Mouse (Mus musculus): ENCODE results near the gene Frmd5.

Gene Frmd5

GRCm38 (mm10) chr2:121614483-121615198 is 192.2 kb downstream of the Frmd5 start:
- no peak for DNase-seq

DNA sequence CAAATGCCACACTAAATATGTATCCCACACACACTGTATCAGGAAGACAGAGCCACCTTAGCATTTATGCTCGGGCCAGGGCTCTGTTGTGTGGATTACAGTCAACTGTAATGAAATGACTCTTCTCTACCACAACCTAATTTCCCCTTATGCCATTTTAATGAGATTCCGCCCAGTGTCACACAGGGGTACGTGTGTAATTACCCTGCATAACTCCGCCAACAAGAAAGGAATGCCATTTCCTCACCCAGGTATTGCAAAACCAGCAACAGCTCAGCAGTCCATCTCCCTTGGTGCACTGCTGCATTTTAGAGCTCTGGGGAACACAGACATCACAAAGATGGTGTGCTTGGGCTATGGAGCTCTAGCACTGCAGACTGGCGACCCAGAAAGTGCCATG is 194.8 kb downstream of the Frmd5 start:
- peak; percentile 9 for DNase-seq

- no peak for DNase-seq
Observed at GRCm38 (mm10) chr2:121610008-121610884, 196.6 kb downstream of the Frmd5 start.

DNA sequence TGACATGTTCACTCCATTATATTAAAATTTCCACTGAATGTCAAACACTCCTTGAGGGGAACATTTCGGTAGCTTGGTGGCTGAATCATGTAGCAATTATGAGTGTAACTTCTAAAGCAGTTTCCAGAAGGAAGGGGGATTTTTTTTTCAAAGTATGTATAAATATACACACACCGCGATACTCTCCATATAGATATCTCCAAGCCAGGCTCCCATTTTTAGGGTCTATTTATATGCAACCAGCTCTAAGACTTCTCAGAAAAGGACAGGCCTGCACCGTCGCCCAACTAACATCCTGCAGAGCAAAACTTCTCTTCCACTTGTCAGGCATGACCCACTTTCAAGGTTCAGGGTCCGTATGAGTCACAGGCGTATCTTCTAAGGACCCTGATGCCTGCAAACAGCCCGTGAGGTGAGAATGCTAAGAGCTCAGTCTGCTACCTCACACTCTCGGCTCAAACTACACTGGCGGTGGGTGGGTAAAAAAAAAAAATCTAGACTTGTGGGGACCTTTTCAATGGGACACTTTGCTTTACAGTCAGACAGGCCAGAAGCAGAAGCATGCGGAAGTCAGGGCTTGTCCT is 197.7 kb downstream of the Frmd5 start:
- no peak for DNase-seq

- no peak for DNase-seq
Observed at GRCm38 (mm10) chr2:121602397-121602796, 204.5 kb downstream of the Frmd5 start.

GRCm38 (mm10) chr2:121601543-121601942 is 205.3 kb downstream of the Frmd5 start:
- DNase-seq, result no peak

DNA sequence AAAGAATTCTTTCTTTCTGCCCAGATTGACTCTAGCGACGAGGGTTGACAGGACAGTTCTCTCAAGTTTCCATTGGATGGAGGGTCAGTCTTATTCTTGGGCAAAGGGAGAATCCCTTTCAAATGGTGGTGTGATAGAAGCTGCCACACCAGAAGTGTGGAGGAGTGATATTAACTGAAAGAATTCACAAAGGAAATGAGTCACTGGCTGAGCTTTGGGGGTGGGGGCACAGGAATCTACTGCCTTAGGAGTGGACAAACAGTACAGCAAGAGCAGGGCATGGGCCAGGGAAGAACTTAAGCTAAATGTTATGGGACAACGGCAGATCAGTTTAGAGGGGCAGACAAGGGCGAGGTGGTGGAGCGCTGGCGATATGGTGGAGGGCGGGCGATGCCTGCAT is 206.2 kb downstream of the Frmd5 start:
- no peak for DNase-seq

DNA sequence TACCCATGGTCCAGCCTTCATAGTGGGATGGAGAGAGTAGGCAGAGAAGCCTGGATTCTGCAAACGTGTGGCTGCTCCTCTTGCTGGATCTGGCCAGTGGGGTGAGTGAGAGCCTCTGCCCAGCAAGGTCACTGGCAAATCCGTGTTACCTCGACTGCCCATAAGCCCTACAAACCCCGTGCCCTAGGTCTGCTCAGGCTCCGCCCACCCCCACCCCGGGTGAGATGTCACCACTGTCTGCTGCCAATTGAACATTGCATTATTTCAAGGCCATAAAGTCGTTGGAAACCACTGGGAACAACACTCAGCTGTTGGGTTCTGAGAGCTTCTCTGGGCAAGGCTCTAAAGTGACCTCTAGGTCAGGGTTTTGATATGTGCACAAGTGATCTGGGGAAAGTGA is 208.6 kb downstream of the Frmd5 start:
- DNase-seq, result no peak

GRCm38 (mm10) chr2:121596621-121597020 is 210.3 kb downstream of the Frmd5 start:
- no peak for DNase-seq

DNA sequence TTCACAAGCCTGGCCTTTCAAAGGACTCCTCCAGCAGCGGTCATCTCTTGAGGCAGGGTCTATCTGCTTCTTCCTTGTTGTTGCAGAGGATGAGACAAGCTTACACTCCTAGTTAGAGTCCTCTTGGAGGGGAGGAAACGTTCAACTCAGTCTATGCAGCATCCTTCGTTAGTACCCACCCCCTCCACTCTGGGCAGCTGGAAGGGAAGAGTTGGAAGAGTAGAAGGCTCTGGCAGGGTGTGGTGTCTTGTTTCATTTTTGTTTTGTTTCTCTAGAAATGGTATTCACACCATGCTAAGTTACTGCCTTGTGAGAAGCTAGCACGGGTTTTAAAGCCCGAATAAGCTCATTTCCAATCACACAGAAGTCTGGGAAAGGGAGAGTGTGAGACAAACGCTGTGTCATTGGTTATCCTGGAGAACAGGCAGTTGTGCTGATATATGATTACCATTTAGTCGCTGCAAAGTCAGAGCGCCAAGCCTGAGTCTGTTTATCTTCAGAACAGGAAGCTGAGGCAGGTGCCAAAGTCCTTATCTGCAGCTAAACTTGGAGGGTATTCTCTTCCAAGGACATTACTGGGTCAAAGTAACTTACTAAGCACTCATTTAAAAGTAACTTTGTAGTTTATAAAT is 212.1 kb downstream of the Frmd5 start:
- DNase-seq, result peak; percentile 50

DNA sequence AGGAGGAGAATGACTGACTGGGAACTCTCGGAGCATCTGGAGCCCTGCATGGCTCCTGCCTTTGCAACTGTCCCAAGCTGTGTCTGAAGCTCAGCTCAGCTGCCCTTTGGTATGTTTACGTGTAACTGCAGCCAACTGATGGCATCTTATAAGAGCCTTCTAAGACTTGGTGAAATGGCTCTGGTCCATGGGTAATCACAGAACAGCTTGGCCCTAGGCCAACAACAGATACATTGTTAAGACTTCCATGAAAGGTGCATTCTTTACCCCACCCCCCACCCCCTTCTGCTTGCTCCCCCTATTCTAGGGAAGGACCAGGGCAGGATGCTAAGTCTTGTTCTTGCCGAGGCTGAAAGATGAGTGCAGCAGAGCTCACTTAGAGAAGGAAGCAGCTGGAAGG is 212.8 kb downstream of the Frmd5 start:
- no peak for DNase-seq

DNA sequence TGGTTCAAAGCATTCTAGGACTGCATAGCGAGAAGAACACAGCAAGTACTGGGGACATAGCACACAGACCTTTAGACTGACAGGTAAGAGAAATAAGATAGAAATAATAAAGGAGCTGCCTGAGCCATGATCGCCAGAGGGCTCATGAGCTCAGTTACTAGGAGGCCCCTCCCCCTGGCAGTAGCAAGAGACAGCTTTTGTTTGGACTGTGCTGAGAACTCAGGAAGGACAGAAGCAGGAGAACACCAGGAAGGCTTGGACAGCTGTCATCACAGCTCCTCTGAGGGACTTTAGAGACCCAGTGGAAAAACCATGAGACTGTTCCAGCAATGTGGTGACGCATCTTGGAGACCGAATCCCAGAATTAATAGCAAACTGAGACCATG is 218.6 kb downstream of the Frmd5 start:
- DNase-seq, result peak; percentile 43

GRCm38 (mm10) chr2:121587523-121588308 is 219.2 kb downstream of the Frmd5 start:
- DNase-seq, result peak; percentile 21

DNA sequence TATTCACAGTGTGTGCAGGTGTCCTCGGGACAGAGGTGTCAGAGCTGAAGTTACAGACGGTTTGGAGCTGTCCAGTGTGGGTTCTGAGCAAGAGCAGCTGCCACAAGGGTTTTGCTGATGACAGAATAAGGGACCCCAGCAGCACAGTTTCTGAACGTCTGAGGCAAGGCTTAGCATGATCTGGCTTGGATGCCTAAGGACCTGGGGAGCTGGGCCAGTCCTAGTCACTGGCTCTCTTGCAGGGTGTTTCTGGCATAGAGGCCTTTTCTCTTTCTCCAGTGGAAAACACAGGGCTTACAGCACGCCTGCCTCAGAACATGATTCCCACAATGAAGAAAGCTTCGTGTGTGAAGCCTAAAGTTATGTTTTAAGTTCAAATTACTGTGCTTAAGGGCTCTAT is 222.2 kb downstream of the Frmd5 start:
- peak; percentile 5 for DNase-seq

GRCm38 (mm10) chr2:121583468-121584116 is 223.3 kb downstream of the Frmd5 start:
- DNase-seq, result peak; percentile 55

DNA sequence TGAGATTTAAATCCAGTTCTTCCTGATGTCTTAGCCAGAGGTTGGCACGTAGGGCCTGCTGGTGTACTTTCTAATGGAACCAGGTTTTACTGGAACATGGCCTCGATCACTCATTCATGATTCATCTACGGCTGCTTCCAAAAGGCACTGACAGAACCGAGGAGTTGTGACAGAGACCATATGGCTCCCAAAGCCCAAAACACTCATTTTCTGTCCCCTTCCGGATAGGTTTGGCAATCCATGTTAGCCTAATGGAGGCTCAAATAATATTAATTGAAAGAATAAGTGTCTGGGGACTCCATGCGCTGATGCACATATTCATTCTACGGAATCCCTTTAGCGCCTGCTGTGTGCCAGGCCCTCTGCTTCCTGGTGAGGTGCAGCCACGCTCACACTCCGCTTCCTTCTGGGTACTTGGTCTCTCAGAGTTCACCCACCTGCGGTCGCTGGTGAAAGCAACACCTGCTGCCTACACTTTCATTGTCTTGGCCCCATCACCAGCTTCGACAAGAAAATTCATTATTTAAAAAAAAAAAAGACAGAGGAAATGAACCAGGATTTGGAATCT is 224.0 kb downstream of the Frmd5 start:
- no peak for DNase-seq

GRCm38 (mm10) chr2:121575741-121576201 is 231.1 kb downstream of the Frmd5 start:
- DNase-seq, result peak; percentile 38

DNA sequence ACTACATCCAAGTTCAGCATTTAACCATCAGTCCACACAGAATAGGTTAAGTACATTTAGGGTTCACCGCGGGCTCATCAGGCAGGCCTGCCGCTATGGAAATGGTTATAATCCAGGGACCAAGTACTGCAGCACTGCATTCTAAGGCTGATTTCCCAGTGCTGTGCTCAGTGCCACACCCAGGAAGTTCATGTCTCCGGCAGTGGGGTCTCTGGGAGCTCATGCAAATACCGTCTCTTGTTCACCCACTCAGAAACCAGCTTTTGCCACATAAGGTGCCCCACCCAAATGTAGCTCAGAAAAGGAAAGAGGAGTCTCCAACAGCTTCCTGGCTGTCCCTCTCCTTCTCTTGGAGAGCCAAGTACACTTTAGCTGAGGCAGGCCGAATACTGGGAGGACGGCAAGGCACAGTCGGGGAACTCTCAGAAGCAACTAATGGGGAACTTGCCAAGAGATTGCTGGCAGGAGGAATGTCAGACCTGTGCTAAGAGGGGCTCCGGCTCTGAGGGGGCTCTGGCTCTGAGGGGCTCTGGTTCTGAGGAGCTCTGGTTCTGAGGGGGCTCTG is 232.7 kb downstream of the Frmd5 start:
- no peak for DNase-seq

- peak; percentile 89 for DNase-seq
Observed at GRCm38 (mm10) chr2:121571780-121572179, 235.1 kb downstream of the Frmd5 start.

GRCm38 (mm10) chr2:121570999-121571655 is 235.8 kb downstream of the Frmd5 start:
- DNase-seq, result no peak

GRCm38 (mm10) chr2:121570049-121570448 is 236.8 kb downstream of the Frmd5 start:
- no peak for DNase-seq
